Mouse (Mus musculus) embryo, embryonic 11.5 days (tissue): ENCODE measurements around the gene Gsx1.
A peak's percentile ranks its signal among the peaks of the same experiment; 100 is the strongest.

Source experiments
- DNase-seq: peaks from one replicate; pipeline ENCODE4 v3.0.0-alpha.2; 2012; ENCODE audit warnings: low read depth, low spot score

Gene Gsx1

DNA sequence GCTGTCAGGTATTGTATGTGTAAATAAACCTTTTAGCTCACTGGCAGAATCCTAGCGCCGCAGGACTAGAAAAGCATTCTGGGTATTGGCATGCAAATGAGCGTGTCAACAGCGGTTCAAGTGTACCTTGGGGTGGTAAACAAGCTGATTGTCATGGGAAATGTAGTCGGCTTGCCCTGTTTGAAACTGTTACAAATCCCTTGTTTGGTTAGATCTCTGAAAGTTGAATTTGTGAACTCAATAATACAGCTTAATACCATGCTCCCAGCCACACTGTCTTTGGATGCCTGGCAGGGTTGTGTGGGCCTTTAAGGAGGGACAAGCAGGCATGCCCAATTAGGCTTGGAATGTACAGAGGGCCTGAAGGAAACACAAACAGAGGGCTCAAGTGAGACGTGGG lies 16.4 kb downstream of the Gsx1 start:
- no peak for DNase-seq

DNA sequence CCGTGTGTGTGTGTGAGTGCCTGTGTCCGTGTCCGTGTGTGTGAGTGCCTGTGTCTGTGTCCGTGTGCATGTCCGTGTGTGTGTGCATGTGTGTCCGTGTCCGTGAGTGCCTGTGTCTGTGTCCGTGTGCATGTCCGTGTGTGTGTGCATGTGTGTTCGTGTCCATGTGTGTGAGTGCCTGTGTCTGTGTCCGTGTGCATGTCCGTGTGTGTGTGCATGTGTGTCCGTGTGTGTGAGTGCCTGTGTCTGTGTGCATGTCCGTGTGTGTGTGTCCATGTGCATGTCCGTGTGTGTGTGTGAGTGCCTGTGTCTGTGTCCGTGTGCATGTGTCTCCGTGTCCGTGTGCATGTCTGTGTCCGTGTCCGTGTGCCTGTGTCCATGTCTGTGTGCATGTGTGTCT lies 19.4 kb downstream of the Gsx1 start:
- no peak for DNase-seq

DNA sequence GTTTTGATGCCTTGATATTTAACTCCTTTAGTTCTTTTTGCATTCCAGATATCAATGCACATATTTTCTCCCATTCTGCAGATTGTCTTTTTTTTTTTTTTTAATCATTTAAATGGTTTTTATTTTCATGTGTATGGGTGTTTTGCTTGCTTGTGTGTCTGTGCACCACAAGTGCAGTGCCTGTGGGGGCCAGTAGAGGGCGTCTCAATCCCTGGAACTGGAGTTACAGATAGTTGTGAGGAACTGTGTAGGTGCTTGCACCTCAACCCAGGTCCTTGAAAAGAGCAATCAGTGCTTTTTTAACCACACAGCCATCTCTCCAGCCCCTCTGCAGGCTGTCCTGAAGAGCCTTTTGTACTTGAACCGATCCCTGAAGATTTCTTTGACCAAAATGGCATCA lies 20.0 kb downstream of the Gsx1 start:
- no peak for DNase-seq

DNA sequence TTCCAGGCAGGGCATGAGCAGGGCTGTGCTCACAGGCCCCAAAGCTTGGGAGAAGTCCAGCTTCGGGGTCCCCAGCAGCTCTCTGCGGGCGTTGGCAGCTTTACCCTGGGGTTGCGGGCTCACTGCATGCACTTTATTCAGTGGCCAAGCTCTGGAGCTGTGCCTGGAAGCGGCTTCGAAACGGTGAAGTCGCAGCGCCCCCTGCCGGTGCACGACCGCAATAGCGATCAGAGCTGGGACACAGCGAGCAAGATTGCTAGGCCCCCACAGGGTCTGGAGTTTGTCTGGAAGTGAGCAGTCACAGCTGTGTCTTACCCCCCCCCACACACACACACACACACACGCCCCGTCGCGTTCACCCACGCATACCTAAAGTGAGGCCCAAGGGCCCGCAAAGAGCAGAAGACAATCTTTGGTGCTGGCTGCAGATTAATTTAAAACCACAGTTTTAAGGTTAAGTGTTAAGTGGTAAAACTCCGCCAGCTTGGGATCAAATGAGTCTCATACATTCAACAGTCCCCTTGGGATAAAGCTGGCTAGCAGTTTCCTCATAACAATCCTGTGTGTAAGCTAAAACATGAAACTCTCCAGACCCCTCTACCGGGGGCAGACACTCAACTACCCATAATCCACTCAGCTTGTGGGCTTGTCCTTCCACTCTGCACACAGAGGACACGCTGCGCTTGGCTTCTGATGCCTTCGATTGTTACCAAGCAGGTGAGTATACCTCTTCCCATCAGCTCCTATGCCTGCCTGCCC lies 39.0 kb downstream of the Gsx1 start:
- peak; percentile 69 for DNase-seq

DNA sequence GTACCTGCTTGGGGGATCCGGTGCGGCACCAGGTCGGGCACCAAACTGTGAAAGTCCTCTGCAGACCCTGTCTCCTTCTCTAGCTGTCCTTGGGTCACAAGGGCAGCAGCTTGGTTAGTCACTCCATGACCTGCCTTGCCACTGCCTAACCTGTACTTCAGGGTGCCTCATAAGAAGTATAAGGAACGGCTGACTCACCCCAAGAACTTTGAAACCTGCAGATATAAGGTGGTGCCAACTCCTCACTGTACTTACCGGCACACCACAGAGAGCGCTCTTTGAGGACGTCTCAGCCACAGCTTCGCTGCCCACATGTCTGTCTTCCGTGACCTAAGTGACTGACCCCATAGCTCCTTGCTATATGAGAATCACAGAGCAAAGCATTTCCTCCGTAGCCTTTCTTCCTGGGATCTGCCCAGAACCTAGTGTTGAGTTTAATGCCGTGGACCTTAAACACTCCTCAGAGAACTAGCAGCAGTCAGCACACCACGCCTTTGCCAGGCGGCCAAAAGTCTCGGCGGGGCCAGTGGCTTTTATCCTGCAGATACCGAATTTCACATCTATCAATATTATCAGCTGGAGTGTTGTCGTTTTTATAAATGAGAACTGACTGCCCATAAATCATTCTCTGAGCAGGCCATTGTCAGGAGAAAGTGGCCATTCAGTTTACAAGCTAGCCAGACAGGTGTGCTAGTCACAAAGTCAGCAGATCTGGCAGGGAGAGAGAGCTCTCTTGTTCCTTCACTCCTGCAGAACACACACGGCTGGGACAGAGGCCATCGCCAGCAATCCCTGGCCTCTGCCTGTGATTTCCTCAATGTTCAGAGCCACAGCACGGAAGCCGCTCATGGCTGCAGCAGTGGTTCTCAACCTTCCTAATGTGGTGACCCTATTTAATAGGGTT lies 47.2 kb downstream of the Gsx1 start:
- DNase-seq = no peak
